In genomic region chr11:67110168-67110948, GRCm38 (mm10) we compare ENCODE assay signal across 9 mouse cellular contexts. TPM values are rescaled to one million over a fixed set of nuclear protein-coding genes. Genes with fewer than 3 reads are reported as not detected.
A peak's percentile ranks its signal among the peaks of the same experiment; 100 is the strongest.
DNase-seq lines count a peak whose midpoint lies in the region; ATAC-seq and TF ChIP-seq lines count a peak whose summit lies in the region.
"Had no signal": no experiment of that assay in that cellular context is flagged by ENCODE, and none has a peak within 500 bp of the region (broad histone marks: within the 10 kb centered on the region; RNA-seq: fewer than 3 reads in every experiment).

No protein-coding gene starts in this region.

- no peaks in the 10 kb centered on the region for H3K9me3 ChIP-seq in forebrain, embryonic 15.5 days
- H3K9me3 ChIP-seq in hindbrain, postnatal 0 days (ENCODE audit: low read length) = no peaks in the 10 kb centered on the region
- no peaks in the 10 kb centered on the region for H3K9me3 ChIP-seq in midbrain, embryonic 11.5 days (ENCODE audit: control insufficient read depth, low read length)
- H3K9me3 ChIP-seq: megakaryocyte, embryonic 14.5 days had no signal

- no peak overlapping the region for H3K9ac ChIP-seq in forebrain, embryonic 15.5 days (replicated peaks)
- no peak overlapping the region for H3K9ac ChIP-seq in hindbrain, postnatal 0 days (replicated peaks; ENCODE audit: low read length)
- H3K9ac ChIP-seq in midbrain, embryonic 11.5 days (ENCODE audit: low read length) = no peak overlapping the region

- H3K36me3 ChIP-seq in forebrain, embryonic 15.5 days = no peaks in the 10 kb centered on the region
- no peaks in the 10 kb centered on the region for H3K36me3 ChIP-seq in hindbrain, postnatal 0 days (ENCODE audit: insufficient read depth, low read length)
- no peaks in the 10 kb centered on the region for H3K36me3 ChIP-seq in midbrain, embryonic 11.5 days (ENCODE audit: control insufficient read depth, insufficient read depth, low read length)

- H3K4me3 ChIP-seq in forebrain, embryonic 15.5 days = no peak overlapping the region
- H3K4me3 ChIP-seq in hindbrain, postnatal 0 days (ENCODE audit: low read length) = no peak overlapping the region
- H3K4me3 ChIP-seq in left cerebral cortex, adult 2 months = no peak overlapping the region
- H3K4me3 ChIP-seq in midbrain, embryonic 11.5 days (ENCODE audit: low read depth, low read length) = no peak overlapping the region
- H3K4me3 ChIP-seq: megakaryocyte, embryonic 14.5 days had no signal

- TF ChIP-seq CTCF in hindbrain, postnatal 0 days (IDR thresholded peaks at IDR 0.05; ENCODE audit: low read depth) = peak; percentile 96
- peak; percentile 95 for TF ChIP-seq CTCF in left cerebral cortex, adult 2 months (IDR thresholded peaks at IDR 0.05)

- no peak overlapping the region for H3K4me2 ChIP-seq in forebrain, embryonic 15.5 days (replicated peaks)
- H3K4me2 ChIP-seq in hindbrain, postnatal 0 days (ENCODE audit: low read depth, low read length) = no peak overlapping the region
- H3K4me2 ChIP-seq in midbrain, embryonic 11.5 days = no peak overlapping the region

- ATAC-seq in forebrain, embryonic 15.5 days (replicated peaks) = peak; percentile 51
- ATAC-seq in hindbrain, postnatal 0 days = peak; percentile 74
- peak; percentile 50 for ATAC-seq in midbrain, embryonic 11.5 days (ENCODE audit: low FRiP score)

- peak; percentile 45 for DNase-seq in heart, adult 8-10 months (ENCODE audit: low spot score)
- DNase-seq in heart, postnatal 25 days (ENCODE audit: low spot score) = no peak
- DNase-seq in cerebellum, adult 11-12 months = peak; percentile 93
- peak; percentile 92 for DNase-seq in hindbrain, postnatal 0 days (ENCODE audit: low spot score)
- DNase-seq in left cerebral cortex, adult 2 months (ENCODE audit: extremely low spot score in 1 of 2, low spot score in 2 of 2) = peak; percentile 76 to 85
- peak; percentile 93 for DNase-seq in midbrain, embryonic 11.5 days (ENCODE audit: low spot score, missing footprints)
- peak; percentile 85 for DNase-seq in skeletal muscle tissue, adult 2 months (ENCODE audit: low read depth, low spot score)

- H3K27me3 ChIP-seq in forebrain, embryonic 15.5 days = no peaks in the 10 kb centered on the region
- no peaks in the 10 kb centered on the region for H3K27me3 ChIP-seq in hindbrain, postnatal 0 days (ENCODE audit: insufficient read depth, low read length)
- no peaks in the 10 kb centered on the region; the same call in 1 of the 2 replicates for H3K27me3 ChIP-seq in midbrain, embryonic 11.5 days (ENCODE audit: control insufficient read depth, insufficient read depth, low read length)

- intact Hi-C loops in heart, postnatal 25 days (cut with DNase I) = loop anchor here (1.0 to 5.0 kb wide), 2 partner anchors 241 to 537 kb away; no protein-coding TSS in a partner anchor
- intact Hi-C loops in left cerebral cortex, adult 2 months (cut with DNase I) = loop anchor here (5.0 to 10.0 kb wide), 3 partner anchors 347 to 694 kb away; partner anchors contain the start of gene Gas7

- no peak overlapping the region for H3K27ac ChIP-seq in forebrain, embryonic 15.5 days (replicated peaks)
- no peak overlapping the region for H3K27ac ChIP-seq in hindbrain, postnatal 0 days
- no peak overlapping the region for H3K27ac ChIP-seq in left cerebral cortex, adult 2 months
- H3K27ac ChIP-seq in midbrain, embryonic 11.5 days (ENCODE audit: low read depth, low read length) = no peak overlapping the region

- 28% methylated on average over 5 of the region's 5 CpGs for WGBS in forebrain, embryonic 15.5 days
- 15% methylated on average over 5 of the region's 5 CpGs for WGBS in hindbrain, postnatal 0 days
- WGBS in midbrain, embryonic 11.5 days = 36% methylated on average over 5 of the region's 5 CpGs

- no peaks in the 10 kb centered on the region for H3K4me1 ChIP-seq in forebrain, embryonic 15.5 days
- H3K4me1 ChIP-seq in hindbrain, postnatal 0 days (ENCODE audit: insufficient read depth, low read length) = no peaks in the 10 kb centered on the region
- H3K4me1 ChIP-seq in midbrain, embryonic 11.5 days (ENCODE audit: control insufficient read depth, insufficient read depth, low read length) = no peaks in the 10 kb centered on the region
- H3K4me1 ChIP-seq: megakaryocyte, embryonic 14.5 days had no signal

RNA-seq across cellular contexts. Expression of gene Myh3, which starts 32.3 kb away (rescaled TPM):
- total RNA-seq in heart, adult 8-10 months (2022) = under 1 TPM in 2 of 4 experiments, not detected in 2; 0.03 TPM
- not detected for total RNA-seq in heart, postnatal 25 days (2021)
- 0.08 and 0.48 TPM in 2 replicates for polyA plus RNA-seq in forebrain, embryonic 15.5 days (2015; fragmentation: Nextera tagmentation; extraction: Ambion mirVana)
- total RNA-seq in hindbrain, postnatal 0 days (2014; rRNA removed) = 1.1 and 3.0 TPM in 2 replicates
- polyA plus RNA-seq in hindbrain, postnatal 0 days (2015; fragmentation: Nextera tagmentation; extraction: Ambion mirVana) = 0.25 and 0.35 TPM in 2 replicates
- 1 to 10 TPM; 4.7 to 6.0 TPM for total RNA-seq in left cerebral cortex, adult 2 months (2021)
- 0.51 and 0.54 TPM in 2 replicates for polyA plus RNA-seq in midbrain, embryonic 11.5 days (2014; fragmentation: Nextera tagmentation; extraction: Ambion mirVana)

RNA-seq across cellular contexts. Expression of gene Sco1, which starts 57.9 kb away (rescaled TPM):
- 10 to 100 TPM; 20.7 to 25.9 (median 23.3) TPM for total RNA-seq in heart, adult 8-10 months (2022)
- total RNA-seq in heart, postnatal 25 days (2021) = 10 to 100 TPM; 19.0 to 19.5 TPM
- 14.7 and 15.5 TPM in 2 replicates for polyA plus RNA-seq in forebrain, embryonic 15.5 days (2015; fragmentation: Nextera tagmentation; extraction: Ambion mirVana)
- 11.0 and 13.8 TPM in 2 replicates for total RNA-seq in hindbrain, postnatal 0 days (2014; rRNA removed)
- 13.6 and 14.9 TPM in 2 replicates for polyA plus RNA-seq in hindbrain, postnatal 0 days (2015; fragmentation: Nextera tagmentation; extraction: Ambion mirVana)
- total RNA-seq in left cerebral cortex, adult 2 months (2021) = 10 to 100 TPM; 10.2 to 11.2 TPM
- polyA plus RNA-seq in midbrain, embryonic 11.5 days (2014; fragmentation: Nextera tagmentation; extraction: Ambion mirVana) = 18.7 and 19.0 TPM in 2 replicates

RNA-seq across cellular contexts. Expression of gene Adprm, which starts 58.0 kb away (rescaled TPM):
- total RNA-seq in heart, adult 8-10 months (2022) = 10 to 100 TPM in 3 of 4 experiments, 1 to 10 TPM in 1; 9.8 to 13.1 (median 11.5) TPM
- total RNA-seq in heart, postnatal 25 days (2021) = 10 to 100 TPM; 13.3 to 14.5 TPM
- polyA plus RNA-seq in forebrain, embryonic 15.5 days (2015; fragmentation: Nextera tagmentation; extraction: Ambion mirVana) = 34.2 and 34.9 TPM in 2 replicates
- 15.6 and 18.9 TPM in 2 replicates for total RNA-seq in hindbrain, postnatal 0 days (2014; rRNA removed)
- polyA plus RNA-seq in hindbrain, postnatal 0 days (2015; fragmentation: Nextera tagmentation; extraction: Ambion mirVana) = 25.3 and 29.5 TPM in 2 replicates
- 10 to 100 TPM; 24.2 to 24.8 TPM for total RNA-seq in left cerebral cortex, adult 2 months (2021)
- 34.8 and 40.5 TPM in 2 replicates for polyA plus RNA-seq in midbrain, embryonic 11.5 days (2014; fragmentation: Nextera tagmentation; extraction: Ambion mirVana)
